Mouse (Mus musculus) bone marrow, adult 2 months (tissue): ENCODE measurements around the gene Axl. TPM values are rescaled to one million over a fixed set of nuclear protein-coding genes. Genes with fewer than 3 reads are reported as not detected.

Source experiments
- H3K27ac ChIP-seq: fragments of 200-500 bp; 2 replicates; pipeline ENCODE4 v1.5.1; 2012; ENCODE audit warnings: low read depth, mild to moderate bottlenecking, control low read depth, inconsistent platforms, low read length; ENCODE audit not compliant: control insufficient read depth, poor library complexity, insufficient read depth
- H3K4me1 ChIP-seq: fragments of 200-500 bp; 2 replicates; pipeline ENCODE4 v1.6.1; 2011; ENCODE audit warnings: low read length; ENCODE audit not compliant: control insufficient read depth, insufficient read depth
- H3K4me3 ChIP-seq: fragments of 200-500 bp; replicated peaks from 2 replicates; pipeline ENCODE3; 2011; ENCODE audit warnings: mild to moderate bottlenecking, low read depth, low read length, control low read depth; ENCODE audit not compliant: control insufficient read depth
- CTCF ChIP-seq: fragments of 200-500 bp; IDR thresholded peaks from 2 replicates; pipeline ENCODE4 v1.5.1; 2011; ENCODE audit warnings: low read length, control low read depth; ENCODE audit not compliant: control insufficient read depth, insufficient read depth
- POLR2A ChIP-seq: fragments of 200-500 bp; IDR thresholded peaks from 2 replicates; pipeline ENCODE4 v1.6.1; 2011; ENCODE audit warnings: low read depth, mild to moderate bottlenecking, control low read depth, low read length, borderline replicate concordance; ENCODE audit not compliant: control insufficient read depth
- WGBS: fragments of 180-500 bp; shearing (Covaris S2); methylation state at CpG from one replicate; pipeline ENCODE4 v1.1.7; 2018; 5-methylcytosine and 5-hydroxymethylcytosine counted together
- polyA plus RNA-seq: library from polyadenylated mRNA; stranded (reverse); fragments of >200 nt; gene quantifications from 2 replicates; pipeline ENCODE4 v1.2.4, GENCODE M21; 2011; ENCODE audit warnings: low replicate concordance; ENCODE audit not compliant: missing spikeins, insufficient read depth, insufficient read length

The Axl gene
- polyA plus RNA-seq, 1 experiment = 37.6 TPM

DNA sequence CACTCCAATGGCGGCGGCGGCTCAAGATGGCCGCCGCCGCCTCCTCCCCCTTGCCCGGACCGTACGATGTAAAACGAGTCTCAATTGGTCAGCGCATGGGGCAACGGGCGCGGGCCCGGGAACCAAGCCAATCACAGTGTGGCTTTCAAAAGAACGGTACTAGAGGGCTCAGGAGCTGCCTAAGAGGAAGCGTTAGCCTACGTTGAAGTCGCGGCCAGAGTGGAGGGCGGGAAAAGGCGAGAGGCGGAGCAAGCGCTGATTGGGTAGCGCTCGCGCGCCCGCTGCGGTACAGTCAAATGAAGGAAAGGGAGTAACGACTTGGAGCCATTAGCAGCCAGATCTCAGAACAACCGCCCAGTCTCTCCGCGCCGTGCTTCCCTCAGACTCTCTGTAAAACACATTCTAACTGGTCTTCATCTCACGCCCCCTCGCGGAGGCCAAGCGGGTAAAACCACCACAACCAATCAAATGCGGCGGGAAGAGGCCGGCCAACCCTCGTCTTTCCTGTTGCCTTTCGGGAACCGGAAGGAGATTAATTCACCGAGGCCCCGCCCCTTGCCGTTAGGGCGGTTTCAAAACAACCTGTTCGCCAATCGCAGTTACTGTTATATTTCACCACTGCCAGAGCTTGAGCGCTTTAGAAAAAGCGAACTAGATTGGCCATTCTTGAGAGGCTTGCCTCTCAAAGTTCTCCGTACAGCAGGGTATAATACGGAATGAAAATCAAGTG is 33.6 kb downstream of the Axl start, which contains the start of gene Hnrnpul1:
Hnrnpul1 (minus strand) TSS at position 20 of the 730 bp plus-strand sequence.
- Histone ChIP-seq H3K27ac (peak within 1 kb of the TSS; percentile 96), H3K4me1 (peaks cover 2% of the 10 kb centered on the region; the same call in 1 of the 2 replicates), H3K4me3 (peak within 1 kb of the TSS; percentile 83)
- under 1% methylated on average over 55 of the region's 55 CpGs for WGBS
- TF ChIP-seq CTCF (peak; percentile 27; the same call in 1 of the 2 replicates), POLR2A (peak; percentile 57; the same call in 1 of the 2 replicates)

DNA sequence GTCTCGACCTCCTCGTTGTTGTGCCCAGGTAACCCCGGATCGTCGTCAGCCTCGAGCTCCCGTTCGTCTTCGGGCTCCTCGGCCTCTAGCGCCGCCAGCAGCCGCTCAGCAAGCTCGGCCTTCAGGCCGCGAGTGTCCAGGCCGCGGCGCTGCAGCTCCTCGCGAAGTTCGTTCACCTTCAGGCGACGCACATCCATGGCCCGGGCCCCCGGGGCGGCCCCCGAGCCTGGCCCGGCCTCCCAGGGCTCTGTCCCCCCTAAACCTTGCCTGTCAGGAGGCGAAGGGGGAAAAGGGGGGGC is 34.1 kb downstream of the Axl start:
- peak overlapping the region; percentile 95 for H3K27ac ChIP-seq
- TF ChIP-seq POLR2A = no peak
- no peak for TF ChIP-seq CTCF
- WGBS = under 1% methylated on average over 30 of the region's 30 CpGs
- H3K4me1 ChIP-seq = peaks cover 2% of the 10 kb centered on the region; the same call in 1 of the 2 replicates
- peak overlapping the region; percentile 83 for H3K4me3 ChIP-seq

DNA sequence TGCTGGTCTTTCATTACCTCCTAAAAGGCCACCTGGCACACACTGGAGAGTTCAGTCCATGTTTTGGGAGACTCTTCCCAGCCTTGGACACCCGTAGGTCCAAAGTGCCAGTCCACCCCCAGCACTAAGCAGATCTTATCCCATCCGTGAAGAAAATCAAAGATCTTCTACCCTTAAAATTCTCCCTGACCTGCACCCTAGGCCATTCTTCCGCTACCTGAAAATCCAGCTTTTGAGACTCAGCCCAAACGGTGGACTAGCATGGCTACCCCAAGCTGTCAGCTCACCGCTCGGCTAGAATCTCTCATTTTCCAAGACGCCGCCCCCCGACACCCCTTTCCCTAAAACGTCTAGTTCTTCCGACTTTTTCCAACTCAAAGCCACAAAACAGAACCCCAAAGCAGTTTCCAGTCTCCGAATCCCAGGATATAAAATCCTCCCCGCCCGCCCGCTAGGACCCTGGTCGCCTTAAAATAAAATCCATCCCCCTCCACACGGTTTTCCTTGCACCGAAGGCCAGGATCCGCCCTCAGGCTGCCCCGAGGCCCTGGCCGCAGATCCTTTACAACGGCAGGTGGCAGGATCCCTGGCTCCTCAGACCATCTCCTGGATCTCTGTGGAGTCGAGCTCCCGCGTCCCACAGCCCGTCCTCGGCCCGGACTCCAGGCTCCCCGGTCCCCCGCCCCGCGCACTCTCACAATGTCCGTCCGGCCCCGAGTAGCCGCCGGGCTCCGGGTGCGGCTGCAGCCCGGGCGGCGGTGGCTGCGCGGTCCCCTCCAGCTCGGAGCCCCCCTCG is 34.7 kb downstream of the Axl start:
- Histone ChIP-seq H3K4me1 (peaks cover 2% of the 10 kb centered on the region; the same call in 1 of the 2 replicates), H3K4me3 (peak overlapping the region; percentile 83), H3K27ac (peak overlapping the region; percentile 95)
- WGBS = under 1% methylated on average over 46 of the region's 46 CpGs
- no peak for TF ChIP-seq CTCF
- no peak for TF ChIP-seq POLR2A

- Histone ChIP-seq H3K4me3 (peak overlapping the region; percentile 83), H3K27ac (no peak overlapping the region), H3K4me1 (peaks cover 2% of the 10 kb centered on the region; the same call in 1 of the 2 replicates)
- TF ChIP-seq POLR2A (no peak), CTCF (no peak)
Observed at GRCm38 (mm10) chr7:25753076-25753475, 35.4 kb downstream of the Axl start.

GRCm38 (mm10) chr7:25746844-25747243 is 41.7 kb downstream of the Axl start:
- WGBS = 77% methylated on average over 3 of the region's 3 CpGs
- TF ChIP-seq POLR2A (no peak), CTCF (no peak)
- Histone ChIP-seq H3K27ac (no peak overlapping the region), H3K4me1 (no peaks in the 10 kb centered on the region), H3K4me3 (no peak overlapping the region)

- H3K4me1 ChIP-seq = no peaks in the 10 kb centered on the region
- no peak overlapping the region for H3K27ac ChIP-seq
- no peak overlapping the region for H3K4me3 ChIP-seq
- TF ChIP-seq POLR2A = no peak
- TF ChIP-seq CTCF = no peak
- WGBS = 66% methylated on average over 3 of the region's 3 CpGs
Observed at GRCm38 (mm10) chr7:25738277-25738676, 50.2 kb downstream of the Axl start.

- no peak for TF ChIP-seq POLR2A
- no peak for TF ChIP-seq CTCF
- Histone ChIP-seq H3K4me3 (no peak overlapping the region), H3K27ac (no peak overlapping the region), H3K4me1 (no peaks in the 10 kb centered on the region; the same call in 1 of the 2 replicates)
- 91% methylated on average over 2 of the region's 2 CpGs for WGBS
Observed at GRCm38 (mm10) chr7:25736920-25737319, 51.6 kb downstream of the Axl start.

DNA sequence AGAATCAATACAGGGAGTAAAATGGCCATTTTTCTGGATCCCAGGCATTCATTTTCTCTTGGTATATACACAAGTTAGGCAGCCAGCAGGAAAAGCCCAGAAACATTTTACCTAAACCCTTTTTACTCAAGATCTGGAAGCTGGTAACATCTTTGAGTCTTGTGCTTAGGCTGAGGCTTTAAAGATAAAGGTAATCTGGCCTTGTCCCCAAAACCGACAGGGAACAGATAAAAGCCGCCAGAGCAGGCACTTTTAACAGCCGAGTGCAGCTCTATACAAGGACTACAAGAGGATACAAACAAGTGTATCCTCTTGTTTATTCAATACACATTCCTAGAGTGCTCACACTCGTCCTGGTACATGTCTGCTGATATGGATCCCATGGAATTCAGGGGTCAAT is 53.5 kb downstream of the Axl start:
- Histone ChIP-seq H3K27ac (no peak overlapping the region), H3K4me3 (no peak overlapping the region), H3K4me1 (no peaks in the 10 kb centered on the region; the same call in none of the 2 replicates)
- no peak for TF ChIP-seq CTCF
- no peak for TF ChIP-seq POLR2A
- WGBS = 53% methylated on average over 4 of the region's 4 CpGs

DNA sequence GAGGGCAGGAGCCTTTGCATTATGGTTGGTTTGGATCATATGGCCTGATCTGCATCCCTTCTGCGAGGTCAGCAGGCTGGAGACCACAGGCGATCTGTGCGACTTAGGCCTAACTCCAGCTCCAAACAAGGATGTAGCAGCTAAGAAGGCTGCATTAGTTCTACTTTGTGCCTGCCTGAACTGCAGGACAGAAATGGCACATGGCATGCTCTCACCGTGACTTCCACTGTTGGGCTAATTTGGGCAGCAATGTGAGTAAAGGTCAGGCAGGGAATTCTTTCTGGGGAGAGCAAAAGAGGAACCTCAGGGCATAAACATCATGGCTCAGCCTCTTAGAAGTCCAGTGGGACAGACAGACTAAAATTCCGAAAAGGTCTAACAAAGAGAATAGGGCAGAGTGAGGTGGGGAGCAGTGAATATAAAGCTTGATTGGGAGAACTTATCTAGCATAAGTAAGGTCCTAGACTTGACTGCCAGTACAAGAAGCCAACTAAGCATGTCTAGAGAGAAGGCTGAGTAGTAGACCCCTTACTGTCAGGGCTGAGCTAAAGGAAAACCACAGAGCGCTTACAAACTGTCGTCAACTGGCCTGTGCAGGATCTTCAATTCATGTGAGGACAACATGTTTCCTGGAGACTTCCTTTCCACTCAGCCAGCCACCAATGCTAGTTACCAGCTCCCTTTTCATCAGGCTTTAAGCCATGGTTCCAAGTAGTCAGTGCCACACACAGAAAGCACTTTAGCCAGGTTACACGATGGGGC is 57.0 kb downstream of the Axl start:
- H3K4me1 ChIP-seq = no peaks in the 10 kb centered on the region; the same call in none of the 2 replicates
- no peak overlapping the region for H3K4me3 ChIP-seq
- 41% methylated on average over 8 of the region's 8 CpGs for WGBS
- no peak for TF ChIP-seq POLR2A
- TF ChIP-seq CTCF = no peak
- no peak overlapping the region for H3K27ac ChIP-seq
